In genomic region chr4:134445489-134445888, GRCm38 (mm10) we compare ENCODE assay signal across 19 mouse cellular contexts. TPM values are rescaled to one million over a fixed set of nuclear protein-coding genes. Genes with fewer than 3 reads are reported as not detected.
DNase-seq lines count a peak whose midpoint lies in the region; ATAC-seq and TF ChIP-seq lines count a peak whose summit lies in the region.
"Had no signal": no experiment of that assay in that cellular context is flagged by ENCODE, and none has a peak within 500 bp of the region (broad histone marks: within the 10 kb centered on the region; RNA-seq: fewer than 3 reads in every experiment).

No protein-coding gene starts in this region.

- H3K27me3 ChIP-seq in hindbrain, embryonic 14.5 days (ENCODE audit: control insufficient read depth, insufficient read depth, low read length): no peaks in the 10 kb centered on the region
- H3K27me3 ChIP-seq in hindbrain, embryonic 11.5 days (ENCODE audit: control insufficient read depth, insufficient read depth, low read length): no peaks in the 10 kb centered on the region
- H3K27me3 ChIP-seq in ES-Bruce4 (ENCODE audit: control insufficient read depth, insufficient read depth, low read length, poor library complexity, severe bottlenecking): no peaks in the 10 kb centered on the region
- H3K27me3 ChIP-seq in forebrain, embryonic 16.5 days (replicated peaks; ENCODE audit: control insufficient read depth, insufficient read depth, low read length): no peaks in the 10 kb centered on the region
- no peaks in the 10 kb centered on the region for H3K27me3 ChIP-seq in midbrain, embryonic 16.5 days (ENCODE audit: control insufficient read depth, insufficient read depth, low read depth, low read length)

- H3K9ac ChIP-seq in hindbrain, embryonic 14.5 days: no peak overlapping the region
- H3K9ac ChIP-seq in hindbrain, embryonic 11.5 days (ENCODE audit: low read depth, low read length): no peak overlapping the region
- H3K9ac ChIP-seq in ES-Bruce4 (ENCODE audit: low read depth, poor library complexity, severe bottlenecking): no peak overlapping the region
- no peak overlapping the region for H3K9ac ChIP-seq in forebrain, embryonic 16.5 days (replicated peaks; ENCODE audit: low read depth, low read length)
- no peak overlapping the region for H3K9ac ChIP-seq in midbrain, embryonic 16.5 days (ENCODE audit: low read depth, low read length)

- no peaks in the 10 kb centered on the region for H3K36me3 ChIP-seq in hindbrain, embryonic 14.5 days (replicated peaks; ENCODE audit: control insufficient read depth, insufficient read depth)
- no peaks in the 10 kb centered on the region for H3K36me3 ChIP-seq in hindbrain, embryonic 11.5 days (ENCODE audit: control insufficient read depth, insufficient read depth, low read length)
- no peaks in the 10 kb centered on the region for H3K36me3 ChIP-seq in ES-Bruce4 (ENCODE audit: control insufficient read depth, insufficient read depth, low read length, poor library complexity, severe bottlenecking)
- H3K36me3 ChIP-seq in forebrain, embryonic 16.5 days (ENCODE audit: control insufficient read depth, insufficient read depth): no peaks in the 10 kb centered on the region
- no peaks in the 10 kb centered on the region for H3K36me3 ChIP-seq in midbrain, embryonic 16.5 days (ENCODE audit: control insufficient read depth, insufficient read depth, low read length)
- H3K36me3 ChIP-seq: G1E; limb, embryonic 10.5 days had no signal

- intact Hi-C loops in left cerebral cortex, postnatal 36 days (cut with DNase I): loop anchor here (2.0 kb wide), 1 partner anchor 15 kb away; no protein-coding TSS in a partner anchor

- peaks cover 26% of the 10 kb centered on the region for H3K4me1 ChIP-seq in hindbrain, embryonic 14.5 days (replicated peaks; ENCODE audit: control insufficient read depth, insufficient read depth, low read length)
- H3K4me1 ChIP-seq in hindbrain, embryonic 11.5 days (replicated peaks; ENCODE audit: control insufficient read depth, insufficient read depth, low read length): peaks cover 2% of the 10 kb centered on the region; the same call in 1 of the 2 replicates
- H3K4me1 ChIP-seq in ES-Bruce4 (ENCODE audit: control insufficient read depth, insufficient read depth, low read length): peaks cover 4% of the 10 kb centered on the region
- H3K4me1 ChIP-seq in forebrain, embryonic 16.5 days (replicated peaks; ENCODE audit: control insufficient read depth, insufficient read depth, low read length): peaks cover 30% of the 10 kb centered on the region
- H3K4me1 ChIP-seq in midbrain, embryonic 16.5 days (ENCODE audit: control insufficient read depth, insufficient read depth, low read length): peaks cover 38% of the 10 kb centered on the region

- TF ChIP-seq POLR2A in ES-Bruce4 (IDR thresholded peaks at IDR 0.05; ENCODE audit: insufficient read depth, low read length): no peak

- TF ChIP-seq EP300 in ES-Bruce4 (IDR thresholded peaks at IDR 0.05; ENCODE audit: insufficient read depth, low read depth, low read length): no peak

- no peak for ATAC-seq in hindbrain, embryonic 14.5 days (ENCODE audit: low FRiP score)
- ATAC-seq in hindbrain, embryonic 11.5 days (ENCODE audit: low FRiP score): no peak
- no peak for ATAC-seq in forebrain, embryonic 16.5 days
- no peak for ATAC-seq in midbrain, embryonic 16.5 days
- ATAC-seq: inflammation-experienced regulatory T-cells, adult 6 months had no signal

- H3K4me2 ChIP-seq in hindbrain, embryonic 14.5 days (replicated peaks): no peak overlapping the region
- no peak overlapping the region for H3K4me2 ChIP-seq in hindbrain, embryonic 11.5 days (replicated peaks; ENCODE audit: low read depth, low read length)
- H3K4me2 ChIP-seq in forebrain, embryonic 16.5 days (ENCODE audit: low read length): no peak overlapping the region
- no peak overlapping the region for H3K4me2 ChIP-seq in midbrain, embryonic 16.5 days (ENCODE audit: low read length)
- H3K4me2 ChIP-seq: liver, embryonic 11.5 days had no signal

- peak overlapping the region; percentile 62; the same call in 1 of the 2 replicates for H3K27ac ChIP-seq in hindbrain, embryonic 14.5 days
- H3K27ac ChIP-seq in hindbrain, embryonic 11.5 days (ENCODE audit: low read depth, low read length): no peak overlapping the region
- H3K27ac ChIP-seq in ES-Bruce4 (ENCODE audit: insufficient read depth, low read length): 0 out of 2 replicates have a peak overlapping the region, but pooled peaks have one; percentile 21
- H3K27ac ChIP-seq in forebrain, embryonic 16.5 days (ENCODE audit: low read length): peak overlapping the region; percentile 12
- H3K27ac ChIP-seq in midbrain, embryonic 16.5 days (ENCODE audit: low read length): peak overlapping the region; percentile 81
- H3K27ac ChIP-seq: limb, embryonic 10.5 days had no signal

- no peak overlapping the region for H3K4me3 ChIP-seq in hindbrain, embryonic 14.5 days (replicated peaks; ENCODE audit: low read length)
- no peak overlapping the region for H3K4me3 ChIP-seq in hindbrain, embryonic 11.5 days (ENCODE audit: low read depth, low read length)
- H3K4me3 ChIP-seq in ES-Bruce4 (ENCODE audit: low read depth, low read length): no peak overlapping the region
- no peak overlapping the region for H3K4me3 ChIP-seq in forebrain, embryonic 16.5 days (replicated peaks; ENCODE audit: low read length)
- no peak overlapping the region for H3K4me3 ChIP-seq in midbrain, embryonic 16.5 days (ENCODE audit: low read depth, low read length)
- H3K4me3 ChIP-seq: limb, embryonic 10.5 days had no signal

- H3K9me3 ChIP-seq in hindbrain, embryonic 14.5 days (ENCODE audit: control insufficient read depth, low read length): no peaks in the 10 kb centered on the region
- H3K9me3 ChIP-seq in hindbrain, embryonic 11.5 days (ENCODE audit: control insufficient read depth, low read length): no peaks in the 10 kb centered on the region
- H3K9me3 ChIP-seq in ES-Bruce4 (replicated peaks; ENCODE audit: control insufficient read depth, insufficient read depth, low read length, poor library complexity, severe bottlenecking): no peaks in the 10 kb centered on the region; the same call in 1 of the 2 replicates
- no peaks in the 10 kb centered on the region for H3K9me3 ChIP-seq in forebrain, embryonic 16.5 days (ENCODE audit: control insufficient read depth, low read length)
- H3K9me3 ChIP-seq in midbrain, embryonic 16.5 days (replicated peaks; ENCODE audit: control insufficient read depth, low read length, poor library complexity, severe bottlenecking): no peaks in the 10 kb centered on the region
- H3K9me3 ChIP-seq: G1E; limb, embryonic 10.5 days had no signal

- DNase-seq in hindbrain, embryonic 14.5 days (ENCODE audit: low spot score): no peak
- no peak for DNase-seq in hindbrain, embryonic 11.5 days (ENCODE audit: low spot score)
- no peak for DNase-seq in heart, adult 9 months (ENCODE audit: low spot score in 2 of 2)
- DNase-seq in left cerebral cortex, postnatal 36 days (ENCODE audit: low spot score in 2 of 2): no peak
- DNase-seq: cerebellum, postnatal 10 days; gastrocnemius, postnatal 25 days; heart, postnatal 10 days; kidney, adult 9 months; layer of hippocampus, postnatal 36 days; lung, adult 2 months; lung, postnatal 4 days; thymus, postnatal 4 days had no signal

- TF ChIP-seq CTCF in ES-Bruce4 (IDR thresholded peaks at IDR 0.05; ENCODE audit: low read depth, low read length): no peak

- WGBS in hindbrain, embryonic 14.5 days: 50% methylated on average over 1 of the region's 1 CpGs
- WGBS in hindbrain, embryonic 11.5 days: 58% methylated on average over 1 of the region's 1 CpGs
- WGBS in forebrain, embryonic 16.5 days: 43% methylated on average over 1 of the region's 1 CpGs
- 69% methylated on average over 1 of the region's 1 CpGs for WGBS in midbrain, embryonic 16.5 days

RNA-seq across cellular contexts. Expression of gene Stmn1, which starts 22.6 kb away (rescaled TPM):
- polyA plus RNA-seq in hindbrain, embryonic 14.5 days (2014; fragmentation: Nextera tagmentation; extraction: Ambion mirVana): 5,273 and 5,278 TPM in 2 replicates
- polyA plus RNA-seq in hindbrain, embryonic 11.5 days (2014; fragmentation: Nextera tagmentation; extraction: Ambion mirVana): 4,486 and 4,492 TPM in 2 replicates
- 266 and 270 TPM in 2 replicates for polyA plus RNA-seq in ES-Bruce4 (2011; ENCODE audit: insufficient read depth, insufficient read length, low read depth, missing spikeins)
- polyA plus RNA-seq in forebrain, embryonic 16.5 days (2015; fragmentation: Nextera tagmentation; extraction: Ambion mirVana): 7,901 and 8,250 TPM in 2 replicates
- polyA plus RNA-seq in midbrain, embryonic 16.5 days (2015; fragmentation: Nextera tagmentation; extraction: Ambion mirVana): 7,758 and 8,549 TPM in 2 replicates
- total RNA-seq in left cerebral cortex, postnatal 36 days (2021): 1,000 to 10,000 TPM; 1,022 to 1,141 TPM

RNA-seq across cellular contexts. Expression of gene Pafah2, which starts 49.4 kb away (rescaled TPM):
- polyA plus RNA-seq in hindbrain, embryonic 14.5 days (2014; fragmentation: Nextera tagmentation; extraction: Ambion mirVana): 6.8 and 6.9 TPM in 2 replicates
- polyA plus RNA-seq in hindbrain, embryonic 11.5 days (2014; fragmentation: Nextera tagmentation; extraction: Ambion mirVana): 7.9 and 10.2 TPM in 2 replicates
- polyA plus RNA-seq in ES-Bruce4 (2011; ENCODE audit: insufficient read depth, insufficient read length, low read depth, missing spikeins): 16.4 and 16.5 TPM in 2 replicates
- 8.1 and 9.3 TPM in 2 replicates for polyA plus RNA-seq in forebrain, embryonic 16.5 days (2015; fragmentation: Nextera tagmentation; extraction: Ambion mirVana)
- 7.5 and 8.8 TPM in 2 replicates for polyA plus RNA-seq in midbrain, embryonic 16.5 days (2015; fragmentation: Nextera tagmentation; extraction: Ambion mirVana)
- 1 to 10 TPM; 6.7 to 7.5 TPM for total RNA-seq in left cerebral cortex, postnatal 36 days (2021)

RNA-seq across cellular contexts. Expression of gene Paqr7, which starts 51.0 kb away (rescaled TPM):
- 11.5 and 12.4 TPM in 2 replicates for polyA plus RNA-seq in hindbrain, embryonic 14.5 days (2014; fragmentation: Nextera tagmentation; extraction: Ambion mirVana)
- 1.7 and 2.5 TPM in 2 replicates for polyA plus RNA-seq in hindbrain, embryonic 11.5 days (2014; fragmentation: Nextera tagmentation; extraction: Ambion mirVana)
- 1.5 and 3.4 TPM in 2 replicates for polyA plus RNA-seq in ES-Bruce4 (2011; ENCODE audit: insufficient read depth, insufficient read length, low read depth, missing spikeins)
- 14.4 and 14.7 TPM in 2 replicates for polyA plus RNA-seq in forebrain, embryonic 16.5 days (2015; fragmentation: Nextera tagmentation; extraction: Ambion mirVana)
- 27.2 and 36.2 TPM in 2 replicates for polyA plus RNA-seq in midbrain, embryonic 16.5 days (2015; fragmentation: Nextera tagmentation; extraction: Ambion mirVana)
- total RNA-seq in left cerebral cortex, postnatal 36 days (2021): 10 to 100 TPM; 56.5 to 65.6 TPM

Comparison
In these comparisons a context has a peak if more than half of its experiments do, and no peak if none do; other contexts are left out.
1. RNA of gene Stmn1, which starts 22.6 kb away (polyA plus RNA-seq): 7,901 to 8,250 TPM in forebrain, embryonic 16.5 days, 7,758 to 8,549 TPM in midbrain, embryonic 16.5 days, 5,273 to 5,278 TPM in hindbrain, embryonic 14.5 days and 4,486 to 4,492 TPM in hindbrain, embryonic 11.5 days; 266 to 270 TPM in ES-Bruce4; every median in the first group is over 10 times any median in the second.